Mouse (Mus musculus): ENCODE data around the gene Atp6v1b1.

The Atp6v1b1 gene

GRCm38 (mm10) chr6:83742761-83743160 is at the start of gene Atp6v1b1:
Atp6v1b1 (plus strand) TSS chr6:83742990.
- DNase-seq, result peak; percentile 58

- DNase-seq, result peak; percentile 76
Measured at GRCm38 (mm10) chr6:83693835-83694234, 49.0 kb upstream of the Atp6v1b1 start.

GRCm38 (mm10) chr6:83695731-83696130 is 47.1 kb upstream of the Atp6v1b1 start:
- DNase-seq, result no peak

- no peak for DNase-seq
Measured at GRCm38 (mm10) chr6:83696684-83697083, 46.1 kb upstream of the Atp6v1b1 start.

- no peak for DNase-seq
Measured at GRCm38 (mm10) chr6:83697932-83698331, 44.9 kb upstream of the Atp6v1b1 start.

GRCm38 (mm10) chr6:83699971-83700370 is 42.8 kb upstream of the Atp6v1b1 start:
- DNase-seq, result no peak

GRCm38 (mm10) chr6:83701001-83701400 is 41.8 kb upstream of the Atp6v1b1 start:
- DNase-seq, result no peak

- peak; percentile 29 for DNase-seq
Measured at GRCm38 (mm10) chr6:83702146-83702999, 40.4 kb upstream of the Atp6v1b1 start.

GRCm38 (mm10) chr6:83703000-83703721 is 39.6 kb upstream of the Atp6v1b1 start:
- no peak for DNase-seq

GRCm38 (mm10) chr6:83703722-83704078 is 39.1 kb upstream of the Atp6v1b1 start:
- DNase-seq, result no peak

GRCm38 (mm10) chr6:83704294-83704693 is 38.5 kb upstream of the Atp6v1b1 start:
- DNase-seq, result no peak

- DNase-seq, result no peak
Measured at GRCm38 (mm10) chr6:83704701-83705100, 38.1 kb upstream of the Atp6v1b1 start.

GRCm38 (mm10) chr6:83707738-83708510 is 34.9 kb upstream of the Atp6v1b1 start:
- DNase-seq, result no peak

- peak; percentile 28 for DNase-seq
Measured at GRCm38 (mm10) chr6:83710361-83711066, 32.3 kb upstream of the Atp6v1b1 start.

GRCm38 (mm10) chr6:83711067-83711675 is 31.6 kb upstream of the Atp6v1b1 start, which contains the start of gene Vax2:
Vax2 (plus strand) TSS chr6:83711264.
- DNase-seq, result peak; percentile 86

- peak; percentile 19 for DNase-seq
Measured at GRCm38 (mm10) chr6:83711725-83712475, 30.9 kb upstream of the Atp6v1b1 start.

- no peak for DNase-seq
Measured at GRCm38 (mm10) chr6:83713271-83714136, 29.3 kb upstream of the Atp6v1b1 start.

GRCm38 (mm10) chr6:83714221-83715123 is 28.3 kb upstream of the Atp6v1b1 start:
- peak; percentile 28 for DNase-seq
